Mouse (Mus musculus) C2C12 (cell line): ENCODE measurements around the gene Zfp335. TPM values are rescaled to one million over a fixed set of nuclear protein-coding genes. Genes with fewer than 3 reads are reported as not detected.
"Not testable (repeated sequence)": the region's sequence is repeated elsewhere in the genome, so short reads cannot be mapped to it uniquely, and the experiment has no call there.

Experiments used
- H3K27me3 ChIP-seq: one replicate; pipeline ENCODE4 v1.6.1; 2011; ENCODE audit not compliant: control insufficient read depth, insufficient read depth, insufficient read length
- H3K36me3 ChIP-seq: one replicate; pipeline ENCODE4 v1.6.1; 2011; ENCODE audit not compliant: control insufficient read depth, insufficient read depth
- H3K4me3 ChIP-seq: one replicate; pipeline ENCODE4 v1.5.1; 2011; ENCODE audit warnings: mild to moderate bottlenecking, control low read depth; ENCODE audit not compliant: poor library complexity, insufficient read depth, severe bottlenecking
- H3K79me2 ChIP-seq: one replicate; pipeline ENCODE4 v1.6.1; 2011; ENCODE audit not compliant: control insufficient read depth, insufficient read depth
- H3K79me3 ChIP-seq: one replicate; pipeline ENCODE4 v1.6.1; 2011; ENCODE audit warnings: low read depth, control low read depth
- H3ac ChIP-seq: one replicate; pipeline ENCODE3; 2011; ENCODE audit warnings: low read depth; ENCODE audit not compliant: control insufficient read depth, insufficient read length
- CEBPB ChIP-seq: IDR thresholded peaks from one replicate; pipeline ENCODE4 v1.6.1; 2011; ENCODE audit warnings: low read depth, mild to moderate bottlenecking, control low read depth, moderate library complexity
- CTCF ChIP-seq: IDR thresholded peaks from one replicate; pipeline ENCODE4 v1.5.1; 2011; ENCODE audit not compliant: control insufficient read depth, insufficient read depth, insufficient read length
- FOSL1 ChIP-seq: IDR thresholded peaks from one replicate; pipeline ENCODE4 v1.8.0; 2011; ENCODE audit warnings: mild to moderate bottlenecking, low read length; ENCODE audit not compliant: poor library complexity, insufficient read depth, severe bottlenecking
- MAX ChIP-seq: IDR thresholded peaks from one replicate; pipeline ENCODE4 v1.6.1; 2011; ENCODE audit warnings: mild to moderate bottlenecking, control low read depth
- MYOD1 ChIP-seq: IDR thresholded peaks from one replicate; pipeline ENCODE4 v1.6.1; 2011; ENCODE audit warnings: low read depth; ENCODE audit not compliant: control insufficient read depth, insufficient read length
- MYOG ChIP-seq: IDR thresholded peaks from one replicate; pipeline ENCODE4 v1.6.1; 2011; ENCODE audit not compliant: control insufficient read depth, insufficient read length; ENCODE audit errors: extremely low read depth
- USF1 ChIP-seq: IDR thresholded peaks from one replicate; pipeline ENCODE4 v1.6.1; 2011; ENCODE audit warnings: low read depth, mild to moderate bottlenecking, control low read depth, moderate library complexity
- polyA plus RNA-seq: library from polyadenylated mRNA; unstranded; fragments of >200 nt; fragmentation: generic; extraction: Trizol; gene quantifications from one replicate; pipeline ENCODE4 v1.2.1, GENCODE M21; 2012; ENCODE audit warnings: missing spikeins

Zfp335 gene
- polyA plus RNA-seq, 1 experiment: 11.7 TPM

- Histone ChIP-seq H3K79me3 (peaks cover 35% of the 10 kb centered on the region), H3K27me3 (no peaks in the 10 kb centered on the region), H3ac (peak overlapping the region; percentile 81), H3K79me2 (peaks cover 48% of the 10 kb centered on the region), H3K36me3 (peaks cover 16% of the 10 kb centered on the region), H3K4me3 (peak overlapping the region; percentile 97)
- no peak for TF ChIP-seq CEBPB
- TF ChIP-seq FOSL1: no peak
- TF ChIP-seq MYOD1: no peak
- TF ChIP-seq MAX: no peak
- no peak for TF ChIP-seq MYOG
- TF ChIP-seq CTCF: no peak
- TF ChIP-seq USF1: no peak
Measured at GRCm38 (mm10) chr2:164878509-164879227, 32.9 kb downstream of the Zfp335 start.

DNA sequence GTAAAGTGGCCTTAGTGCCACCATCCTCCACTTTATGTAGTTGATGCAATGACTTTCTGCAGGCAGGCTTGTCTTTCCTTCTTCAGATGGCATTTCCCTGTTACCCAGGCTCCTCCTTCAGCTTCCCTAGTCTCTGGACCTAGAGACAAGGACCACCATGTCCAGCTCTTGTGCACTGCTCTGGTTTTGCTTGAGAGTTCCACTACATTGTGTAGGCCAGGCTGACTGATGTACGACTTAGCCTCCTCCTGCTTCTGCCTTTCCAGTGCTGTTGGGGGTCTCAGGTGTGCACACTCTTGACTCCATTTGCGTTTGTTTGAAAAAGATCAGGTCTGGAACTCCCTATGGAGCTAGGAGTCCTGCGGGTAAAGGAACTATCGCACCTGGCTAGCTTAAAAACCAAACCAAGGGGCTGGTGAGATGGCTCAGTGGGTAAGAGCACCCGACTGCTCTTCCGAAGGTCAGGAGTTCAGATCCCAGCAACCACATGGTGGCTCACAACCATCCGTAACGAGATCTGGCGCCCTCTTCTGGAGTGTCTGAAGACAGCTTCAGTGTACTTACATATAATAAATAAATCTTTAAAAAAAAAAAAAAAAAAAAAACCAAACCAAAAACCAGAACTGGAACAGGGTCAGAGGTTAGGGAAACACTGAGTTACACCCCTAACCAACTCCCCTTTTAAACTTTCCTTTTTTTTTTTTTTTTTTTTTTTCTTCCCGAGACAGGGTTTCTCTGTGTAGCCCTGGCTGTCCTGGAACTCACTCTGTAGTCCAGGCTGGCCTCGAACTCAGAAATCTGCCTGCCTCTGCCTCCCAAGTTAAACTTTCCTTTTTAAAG, 34.0 kb downstream of the Zfp335 start:
- not testable (repeated sequence) for H3K36me3 ChIP-seq, H3ac ChIP-seq, H3K4me3 ChIP-seq, H3K27me3 ChIP-seq
- H3K79me2 ChIP-seq: peaks cover 43% of the 10 kb centered on the region
- peaks cover 33% of the 10 kb centered on the region for H3K79me3 ChIP-seq

- H3K79me3 ChIP-seq: peaks cover 18% of the 10 kb centered on the region
- peaks cover 25% of the 10 kb centered on the region for H3K79me2 ChIP-seq
- not testable (repeated sequence) for H3K4me3 ChIP-seq, H3ac ChIP-seq, H3K36me3 ChIP-seq, H3K27me3 ChIP-seq
Measured at GRCm38 (mm10) chr2:164875648-164876047, 35.9 kb downstream of the Zfp335 start.

- Histone ChIP-seq H3K4me3 (no peak overlapping the region), H3K27me3 (no peaks in the 10 kb centered on the region)
Measured at GRCm38 (mm10) chr2:164874239-164874769, 37.3 kb downstream of the Zfp335 start.

DNA sequence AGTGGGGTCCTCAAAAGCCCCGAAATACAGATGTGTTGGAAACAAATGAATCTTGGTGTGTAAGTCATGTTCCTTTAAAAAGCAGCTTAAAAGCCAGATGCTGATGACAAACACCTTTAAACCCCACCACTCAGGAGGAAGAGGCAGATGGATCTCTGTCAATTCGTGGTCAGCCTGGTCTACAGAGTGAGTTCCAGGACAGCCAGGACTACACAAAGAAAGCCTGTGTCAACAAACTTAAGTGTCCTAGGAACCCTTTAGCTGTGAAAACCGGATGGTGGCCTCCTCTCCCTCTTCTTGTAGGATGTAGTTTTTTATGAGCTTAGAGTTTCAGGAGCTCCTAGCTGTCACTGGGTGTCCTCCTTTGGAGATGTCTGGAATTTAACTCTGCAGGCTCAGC, 37.9 kb downstream of the Zfp335 start:
- H3K79me2 ChIP-seq: peaks cover 8% of the 10 kb centered on the region
- no peaks in the 10 kb centered on the region for H3K36me3 ChIP-seq
- H3K4me3 ChIP-seq: no peak overlapping the region
- H3K27me3 ChIP-seq: no peaks in the 10 kb centered on the region
- no peak for TF ChIP-seq CEBPB
- no peak for TF ChIP-seq MYOG
- no peak for TF ChIP-seq FOSL1
- no peak for TF ChIP-seq MYOD1
- no peak for TF ChIP-seq CTCF
- no peak for TF ChIP-seq USF1
- TF ChIP-seq MAX: no peak
- peaks cover 6% of the 10 kb centered on the region for H3K79me3 ChIP-seq
- no peak overlapping the region for H3ac ChIP-seq

More at GRCm38 (mm10) chr2:164874239-164874769, 37.3 kb downstream of the Zfp335 start:
- Histone ChIP-seq H3K79me2 (peaks cover 15% of the 10 kb centered on the region), H3K36me3 (no peaks in the 10 kb centered on the region), H3K79me3 (peaks cover 10% of the 10 kb centered on the region), H3ac (no peak overlapping the region)
- TF ChIP-seq CTCF: no peak
- TF ChIP-seq USF1: no peak
- TF ChIP-seq MYOD1: no peak
- TF ChIP-seq MYOG: no peak
- TF ChIP-seq FOSL1: no peak
- TF ChIP-seq MAX: no peak
- no peak for TF ChIP-seq CEBPB
